Mouse (Mus musculus): ENCODE results near the gene Hyal3. TPM values are rescaled to one million over a fixed set of nuclear protein-coding genes. Genes with fewer than 3 reads are reported as not detected.

Hyal3 gene
- polyA plus RNA-seq, 1 experiment from 2014 or later: 2.8 TPM

GRCm38 (mm10) chr9:107587833-107588639 is 7.4 kb downstream of the Hyal3 start:
- Histone ChIP-seq H3K9me3 (no peaks in the 10 kb centered on the region), H3K4me2 (peak overlapping the region; percentile 70), H3K4me1 (peaks cover 11% of the 10 kb centered on the region), H3K27me3 (no peaks in the 10 kb centered on the region), H3K36me3 (peaks cover 46% of the 10 kb centered on the region), H3K27ac (peak overlapping the region; percentile 7; the same call in 1 of the 2 replicates), H3K9ac (peak overlapping the region; percentile 73), H3K4me3 (peak overlapping the region; percentile 72)
- WGBS: 4% methylated on average over 33 of the region's 33 CpGs
- no peak for ATAC-seq (ENCODE audit: insufficient number of reproducible peaks, insufficient read depth, low FRiP score, low TSS enrichment, low read depth)

- no peak for ATAC-seq (ENCODE audit: insufficient number of reproducible peaks, insufficient read depth, low FRiP score, low TSS enrichment, low read depth)
- no peaks in the 10 kb centered on the region for H3K27me3 ChIP-seq
- H3K27ac ChIP-seq: no peak overlapping the region
- 91% methylated on average over 25 of the region's 25 CpGs for WGBS
- no peak overlapping the region for H3K4me3 ChIP-seq
- H3K4me1 ChIP-seq: peaks cover 11% of the 10 kb centered on the region
- H3K9ac ChIP-seq: no peak overlapping the region
- peaks cover 54% of the 10 kb centered on the region for H3K36me3 ChIP-seq
- no peak overlapping the region for H3K4me2 ChIP-seq
- H3K9me3 ChIP-seq: no peaks in the 10 kb centered on the region
Observed at GRCm38 (mm10) chr9:107590058-107590772, 9.6 kb downstream of the Hyal3 start.

- no peak overlapping the region for H3K27ac ChIP-seq
- H3K9ac ChIP-seq: no peak overlapping the region
- no peak overlapping the region for H3K4me2 ChIP-seq
- H3K4me1 ChIP-seq: peaks cover 11% of the 10 kb centered on the region
- no peaks in the 10 kb centered on the region for H3K27me3 ChIP-seq
- WGBS: 98% methylated on average over 6 of the region's 6 CpGs
- H3K9me3 ChIP-seq: no peaks in the 10 kb centered on the region
- H3K4me3 ChIP-seq: no peak overlapping the region
- H3K36me3 ChIP-seq: peaks cover 54% of the 10 kb centered on the region
- no peak for ATAC-seq (ENCODE audit: insufficient number of reproducible peaks, insufficient read depth, low FRiP score, low TSS enrichment, low read depth)
Observed at GRCm38 (mm10) chr9:107590773-107591060, 10.1 kb downstream of the Hyal3 start.

- WGBS: 83% methylated on average over 11 of the region's 11 CpGs
- peaks cover 8% of the 10 kb centered on the region for H3K4me1 ChIP-seq
Observed at GRCm38 (mm10) chr9:107593101-107593976, 12.7 kb downstream of the Hyal3 start.

GRCm38 (mm10) chr9:107594281-107595062 is 13.9 kb downstream of the Hyal3 start:
- H3K4me2 ChIP-seq: no peak overlapping the region
- 82% methylated on average over 8 of the region's 8 CpGs for WGBS
- H3K9ac ChIP-seq: no peak overlapping the region; the same call in 1 of the 2 replicates
- H3K27ac ChIP-seq: no peak overlapping the region
- H3K27me3 ChIP-seq: no peaks in the 10 kb centered on the region
- no peaks in the 10 kb centered on the region for H3K9me3 ChIP-seq
- no peaks in the 10 kb centered on the region for H3K4me1 ChIP-seq
- H3K4me3 ChIP-seq: no peak overlapping the region
- H3K36me3 ChIP-seq: peaks cover 56% of the 10 kb centered on the region
- ATAC-seq (ENCODE audit: insufficient number of reproducible peaks, insufficient read depth, low FRiP score, low TSS enrichment, low read depth): no peak

More at GRCm38 (mm10) chr9:107593101-107593976, 12.7 kb downstream of the Hyal3 start:
- ATAC-seq (ENCODE audit: insufficient number of reproducible peaks, insufficient read depth, low FRiP score, low TSS enrichment, low read depth): no peak
- Histone ChIP-seq H3K9ac (peak overlapping the region; percentile 32), H3K36me3 (peaks cover 54% of the 10 kb centered on the region), H3K4me2 (no peak overlapping the region), H3K27ac (no peak overlapping the region), H3K9me3 (no peaks in the 10 kb centered on the region), H3K27me3 (no peaks in the 10 kb centered on the region), H3K4me3 (no peak overlapping the region)

GRCm38 (mm10) chr9:107596619-107597569 is 16.3 kb downstream of the Hyal3 start:
- H3K27me3 ChIP-seq: no peaks in the 10 kb centered on the region
- H3K27ac ChIP-seq: no peak overlapping the region
- no peaks in the 10 kb centered on the region for H3K9me3 ChIP-seq
- H3K36me3 ChIP-seq: peaks cover 33% of the 10 kb centered on the region
- no peak for ATAC-seq (ENCODE audit: insufficient number of reproducible peaks, insufficient read depth, low FRiP score, low TSS enrichment, low read depth)
- H3K4me2 ChIP-seq: no peak overlapping the region
- no peak overlapping the region for H3K9ac ChIP-seq
- H3K4me1 ChIP-seq: peaks cover 6% of the 10 kb centered on the region; the same call in 1 of the 2 replicates
- H3K4me3 ChIP-seq: no peak overlapping the region
- WGBS: 91% methylated on average over 11 of the region's 11 CpGs

GRCm38 (mm10) chr9:107598385-107598784 is 17.8 kb downstream of the Hyal3 start:
- H3K9me3 ChIP-seq: no peaks in the 10 kb centered on the region
- H3K36me3 ChIP-seq: peaks cover 19% of the 10 kb centered on the region
- H3K27ac ChIP-seq: no peak overlapping the region
- H3K4me1 ChIP-seq: peaks cover 17% of the 10 kb centered on the region
- H3K9ac ChIP-seq: no peak overlapping the region
- H3K4me2 ChIP-seq: no peak overlapping the region
- H3K4me3 ChIP-seq: no peak overlapping the region
- H3K27me3 ChIP-seq: no peaks in the 10 kb centered on the region
- WGBS: 84% methylated on average over 5 of the region's 5 CpGs
- no peak for ATAC-seq (ENCODE audit: insufficient number of reproducible peaks, insufficient read depth, low FRiP score, low TSS enrichment, low read depth)

- no peaks in the 10 kb centered on the region for H3K9me3 ChIP-seq
- H3K36me3 ChIP-seq: peaks cover 9% of the 10 kb centered on the region
- no peak for ATAC-seq (ENCODE audit: insufficient number of reproducible peaks, insufficient read depth, low FRiP score, low TSS enrichment, low read depth)
- H3K4me1 ChIP-seq: peaks cover 27% of the 10 kb centered on the region
- no peak overlapping the region for H3K4me3 ChIP-seq
- no peaks in the 10 kb centered on the region for H3K27me3 ChIP-seq
- H3K9ac ChIP-seq: no peak overlapping the region
- H3K4me2 ChIP-seq: no peak overlapping the region
- no peak overlapping the region for H3K27ac ChIP-seq
- 89% methylated on average over 9 of the region's 9 CpGs for WGBS
Observed at GRCm38 (mm10) chr9:107599433-107599832, 18.8 kb downstream of the Hyal3 start.

GRCm38 (mm10) chr9:107599842-107600241 is 19.2 kb downstream of the Hyal3 start:
- H3K27me3 ChIP-seq: no peaks in the 10 kb centered on the region
- H3K9me3 ChIP-seq: no peaks in the 10 kb centered on the region
- H3K36me3 ChIP-seq: peaks cover 5% of the 10 kb centered on the region; the same call in 1 of the 2 replicates
- no peak overlapping the region for H3K4me3 ChIP-seq
- H3K4me2 ChIP-seq: no peak overlapping the region
- H3K27ac ChIP-seq: no peak overlapping the region
- WGBS: 71% methylated on average over 14 of the region's 14 CpGs
- no peak for ATAC-seq (ENCODE audit: insufficient number of reproducible peaks, insufficient read depth, low FRiP score, low TSS enrichment, low read depth)
- no peak overlapping the region for H3K9ac ChIP-seq
- peaks cover 31% of the 10 kb centered on the region for H3K4me1 ChIP-seq

- Histone ChIP-seq H3K4me3 (no peak overlapping the region), H3K27ac (no peak overlapping the region), H3K9ac (no peak overlapping the region), H3K4me2 (no peak overlapping the region), H3K9me3 (no peaks in the 10 kb centered on the region), H3K27me3 (no peaks in the 10 kb centered on the region), H3K4me1 (peaks cover 40% of the 10 kb centered on the region), H3K36me3 (peaks cover 2% of the 10 kb centered on the region; the same call in 1 of the 2 replicates)
- no peak for ATAC-seq (ENCODE audit: insufficient number of reproducible peaks, insufficient read depth, low FRiP score, low TSS enrichment, low read depth)
- WGBS: 81% methylated on average over 12 of the region's 12 CpGs
Observed at GRCm38 (mm10) chr9:107600745-107601144, 20.1 kb downstream of the Hyal3 start.
